Mouse (Mus musculus) heart, adult 9 months (tissue): ENCODE measurements around the gene Csrnp3.

Experiments used
- DNase-seq, 2 experiments: peaks; one replicate each; pipeline ENCODE4 v3.0.0; 2022; ENCODE audit warnings: low spot score in 2 of 2

Gene Csrnp3

GRCm38 (mm10) chr2:65870919-65871582, 25.5 kb downstream of the Csrnp3 start:
- DNase-seq, result no peak

GRCm38 (mm10) chr2:65891590-65891989, 46.0 kb downstream of the Csrnp3 start:
- DNase-seq, result no peak

- no peak for DNase-seq
Observed at GRCm38 (mm10) chr2:65893241-65893640, 47.7 kb downstream of the Csrnp3 start.

- DNase-seq, result no peak
Observed at GRCm38 (mm10) chr2:65894299-65894698, 48.7 kb downstream of the Csrnp3 start.

- peak; percentile 2 to 11 for DNase-seq
Observed at GRCm38 (mm10) chr2:65896542-65896941, 51.0 kb downstream of the Csrnp3 start.

- DNase-seq, result no peak
Observed at GRCm38 (mm10) chr2:65897084-65897483, 51.5 kb downstream of the Csrnp3 start.

- DNase-seq, result no peak
Observed at GRCm38 (mm10) chr2:65899478-65899877, 53.9 kb downstream of the Csrnp3 start.

- DNase-seq, result no peak
Observed at GRCm38 (mm10) chr2:65908526-65908925, 63.0 kb downstream of the Csrnp3 start.

- DNase-seq, result no peak
Observed at GRCm38 (mm10) chr2:65909724-65910521, 64.4 kb downstream of the Csrnp3 start.

GRCm38 (mm10) chr2:65915994-65916393, 70.4 kb downstream of the Csrnp3 start:
- DNase-seq, result no peak

GRCm38 (mm10) chr2:65920651-65921412, 75.3 kb downstream of the Csrnp3 start:
- no peak for DNase-seq

- DNase-seq, result no peak
Observed at GRCm38 (mm10) chr2:65925363-65925941, 79.9 kb downstream of the Csrnp3 start.

GRCm38 (mm10) chr2:65926935-65927708, 81.6 kb downstream of the Csrnp3 start:
- no peak for DNase-seq

GRCm38 (mm10) chr2:65929286-65929685, 83.7 kb downstream of the Csrnp3 start:
- DNase-seq, result no peak

GRCm38 (mm10) chr2:65929927-65930326, 84.4 kb downstream of the Csrnp3 start:
- DNase-seq, result no peak

- no peak for DNase-seq
Observed at GRCm38 (mm10) chr2:65931313-65931712, 85.7 kb downstream of the Csrnp3 start.

- DNase-seq, result peak in 1 of 2 experiments; percentile 6
Observed at GRCm38 (mm10) chr2:65931841-65932311, 86.3 kb downstream of the Csrnp3 start.

GRCm38 (mm10) chr2:65934099-65934498, 88.5 kb downstream of the Csrnp3 start:
- DNase-seq, result no peak

- DNase-seq, result no peak
Observed at GRCm38 (mm10) chr2:65938900-65939299, 93.3 kb downstream of the Csrnp3 start.

- DNase-seq, result peak in 1 of 2 experiments; percentile 2
Observed at GRCm38 (mm10) chr2:65940351-65940750, 94.8 kb downstream of the Csrnp3 start.

GRCm38 (mm10) chr2:65942346-65942745, 96.8 kb downstream of the Csrnp3 start:
- DNase-seq, result no peak
